Mouse (Mus musculus) embryo, embryonic 10 days (tissue): ENCODE measurements at regions not wholly inside any gene's neighbourhood (a gene's known extent, or its start where the extent isn't known, plus 50 kb on each side); places are given as distances from the start of the nearest gene placed in this dataset.
A peak's percentile ranks its signal among the peaks of the same experiment; 100 is the strongest.

Source experiments
- DNase-seq: peaks from one replicate; pipeline ENCODE4 v3.0.0-alpha.2; 2015; ENCODE audit warnings: low spot score

- DNase-seq = no peak
These were observed 130.7 kb upstream of the Cxxc4 start for GRCm38 (mm10) chr3:134105567-134105966.

- peak; percentile 51 for DNase-seq
These were observed 121.8 kb upstream of the Cxxc4 start for GRCm38 (mm10) chr3:134114501-134114900.

- DNase-seq = no peak
These were observed 121.3 kb upstream of the Cxxc4 start for GRCm38 (mm10) chr3:134115007-134115406.

GRCm38 (mm10) chr3:134118898-134119297 lies 117.4 kb upstream of the Cxxc4 start:
- peak; percentile 14 for DNase-seq

GRCm38 (mm10) chr3:134124982-134125381 lies 111.3 kb upstream of the Cxxc4 start:
- no peak for DNase-seq

DNA sequence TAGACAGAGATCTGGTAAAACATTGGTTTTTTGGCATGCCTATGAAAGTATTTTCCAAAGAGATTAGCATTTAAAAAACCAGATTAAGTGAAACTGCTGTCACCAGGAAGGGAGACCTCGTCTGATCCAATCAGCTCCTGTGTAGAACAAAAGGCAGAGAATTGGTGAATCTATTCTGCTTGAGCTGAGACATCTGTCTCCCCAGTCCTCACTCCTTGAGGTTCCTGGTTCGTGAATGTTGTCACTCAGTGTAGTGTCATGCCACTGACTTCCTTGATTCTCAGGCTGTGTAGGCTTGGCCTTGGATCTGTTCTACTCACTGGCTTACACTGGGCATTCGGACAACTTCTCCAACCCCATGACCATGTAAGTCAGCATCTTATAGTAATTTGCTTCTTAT lies 105.9 kb upstream of the Cxxc4 start:
- DNase-seq = no peak

- peak; percentile 22 for DNase-seq
These were observed 91.0 kb upstream of the Cxxc4 start for GRCm38 (mm10) chr3:134145251-134145650.

- DNase-seq = no peak
These were observed 90.3 kb upstream of the Cxxc4 start for GRCm38 (mm10) chr3:134145935-134146334.

DNA sequence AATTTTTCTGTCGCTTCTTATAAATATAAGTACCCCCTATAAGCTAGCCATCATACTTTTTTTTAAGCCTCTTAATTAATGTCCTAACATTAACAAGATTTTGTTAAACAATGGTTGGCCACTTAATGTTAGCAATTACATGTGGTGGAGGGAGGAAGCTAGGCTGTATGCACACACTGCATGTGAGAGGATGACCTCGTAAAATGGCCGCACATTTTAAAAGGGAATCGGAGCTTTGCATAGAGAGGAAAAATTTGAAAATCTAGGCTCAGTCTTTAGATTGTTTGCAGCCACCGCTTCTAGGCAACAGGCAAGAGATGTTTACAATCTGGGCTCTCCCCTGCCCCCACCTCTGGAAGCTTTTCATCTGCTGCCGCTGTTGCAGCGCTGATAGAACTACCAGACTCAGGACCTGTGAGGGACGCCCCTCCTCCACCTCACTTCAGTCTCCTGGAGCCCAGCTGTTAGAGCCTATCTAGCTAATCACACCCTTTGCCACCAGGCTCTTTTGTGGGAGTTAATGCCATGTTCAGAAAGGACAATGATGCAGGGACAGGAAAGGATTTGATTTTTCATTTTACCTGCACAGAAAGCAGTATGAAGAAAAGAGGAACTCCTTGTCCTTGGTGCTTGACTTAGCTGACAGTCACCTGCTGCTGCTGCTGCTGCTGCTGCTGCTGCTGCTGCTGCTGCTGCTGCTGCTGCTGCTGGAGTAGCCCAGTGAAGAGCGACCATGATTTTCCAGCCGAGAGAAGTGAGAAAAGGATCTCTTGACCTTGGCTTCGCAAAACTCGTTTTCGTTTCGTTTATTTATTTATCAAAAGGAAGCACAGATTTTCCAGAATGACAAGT lies 89.7 kb upstream of the Cxxc4 start:
- DNase-seq = peak; percentile 81

DNA sequence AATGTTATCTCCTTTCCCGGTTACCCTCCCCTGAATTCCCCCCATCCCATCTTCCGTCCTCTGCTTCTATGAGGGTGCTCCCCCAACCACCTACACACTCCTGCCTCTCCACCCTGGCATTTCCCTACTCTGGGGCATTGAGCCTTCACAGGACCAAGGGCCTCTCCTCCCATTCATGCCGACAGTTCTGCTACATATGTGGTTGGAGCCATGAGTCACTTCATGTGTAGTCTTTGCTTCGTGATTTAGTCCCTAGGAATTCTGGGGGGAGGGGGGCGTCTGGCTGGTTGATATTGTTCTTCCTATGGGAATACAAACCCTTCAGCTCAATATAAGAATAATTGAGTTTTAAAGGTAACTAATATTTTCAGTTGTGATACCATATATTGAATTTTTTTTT lies 74.0 kb upstream of the Cxxc4 start:
- no peak for DNase-seq

GRCm38 (mm10) chr3:134169922-134170321 lies 66.4 kb upstream of the Cxxc4 start:
- no peak for DNase-seq

GRCm38 (mm10) chr3:134172357-134172756 lies 63.9 kb upstream of the Cxxc4 start:
- peak; percentile 14 for DNase-seq

- no peak for DNase-seq
These were observed 57.7 kb upstream of the Cxxc4 start for GRCm38 (mm10) chr3:134178491-134179054.

DNA sequence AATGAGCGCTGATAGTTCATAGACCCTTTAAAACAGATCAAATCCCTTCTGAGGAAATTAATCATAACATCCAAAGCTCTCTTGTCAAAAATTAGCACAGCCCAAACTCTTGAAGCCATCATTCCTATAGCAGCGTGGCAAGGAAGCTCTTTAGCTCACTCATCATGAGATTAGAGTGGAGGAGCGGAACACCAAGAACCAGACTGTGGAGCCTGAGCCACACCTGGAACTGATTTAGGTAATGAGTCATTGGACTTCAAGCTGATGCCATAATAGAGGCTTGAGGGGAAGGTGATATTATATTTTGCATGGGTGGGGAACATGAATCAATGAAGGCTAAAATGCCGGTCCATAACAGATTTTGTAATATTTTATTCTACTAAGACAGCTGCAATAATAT lies 52.2 kb upstream of the Cxxc4 start:
- no peak for DNase-seq
